Mouse (Mus musculus) neural tube, embryonic 14.5 days (tissue): Measurements from ENCODE around the gene Tgfb1i1. TPM values are rescaled to one million over a fixed set of nuclear protein-coding genes. Genes with fewer than 3 reads are reported as not detected.
A peak's percentile ranks its signal among the peaks of the same experiment; 100 is the strongest.

ENCODE experiments used
- ATAC-seq: fragments of 200-750 bp; cut with Nextera tagmentation; 2 replicates; pipeline ENCODE4 v1.8.0; 2017; ENCODE audit warnings: low read depth, mild to moderate bottlenecking, moderate TSS enrichment, moderate library complexity
- H3K27ac ChIP-seq: fragments of 300-500 bp; sonication (generic); 2 replicates; pipeline ENCODE4 v1.5.1; 2014; ENCODE audit warnings: low read depth, mild to moderate bottlenecking, control low read depth, low read length, moderate library complexity, mixed read lengths
- H3K27me3 ChIP-seq: fragments of 300-500 bp; sonication (generic); 2 replicates; pipeline ENCODE4 v1.6.1; 2014; ENCODE audit warnings: low read length; ENCODE audit not compliant: control insufficient read depth, insufficient read depth
- H3K36me3 ChIP-seq: fragments of 300-500 bp; sonication (generic); 2 replicates; pipeline ENCODE4 v1.6.1; 2014; ENCODE audit warnings: low read length, mixed read lengths; ENCODE audit not compliant: control insufficient read depth, insufficient read depth
- H3K4me1 ChIP-seq: fragments of 300-500 bp; sonication (generic); 2 replicates; pipeline ENCODE4 v1.6.1; 2014; ENCODE audit warnings: low read length; ENCODE audit not compliant: control insufficient read depth, insufficient read depth
- H3K4me2 ChIP-seq: fragments of 300-500 bp; sonication (generic); 2 replicates; pipeline ENCODE4 v1.6.1; 2014; ENCODE audit warnings: mild to moderate bottlenecking, low read depth, low read length, control low read depth
- H3K4me3 ChIP-seq: fragments of 300-500 bp; sonication (generic); 2 replicates; pipeline ENCODE4 v1.5.1; 2014; ENCODE audit warnings: low read depth, low read length, control low read depth, mixed read lengths
- H3K9ac ChIP-seq: fragments of 300-500 bp; sonication (generic); replicated peaks from 2 replicates; pipeline ENCODE4 v1.6.1; 2014; ENCODE audit warnings: low read depth, mild to moderate bottlenecking, control low read depth, low read length, mixed read lengths
- H3K9me3 ChIP-seq: fragments of 300-500 bp; sonication (generic); 2 replicates; pipeline ENCODE4 v1.6.1; 2016; ENCODE audit warnings: low read length; ENCODE audit not compliant: control insufficient read depth
- WGBS: fragments of 180-500 bp; shearing (Covaris S2); extraction: QIAGEN DNeasy Blood & Tissue Kit; methylation state at CpG from one replicate; pipeline ENCODE4 v1.1.7; 2014; 5-methylcytosine and 5-hydroxymethylcytosine counted together
- microRNA-seq: library from miRNA; unstranded; fragments of <30 nt; microRNA quantifications from one replicate; pipeline ENCODE4, GENCODE M21; 2016
- polyA plus RNA-seq: library from polyadenylated mRNA; unstranded; fragments of >200 nt; fragmentation: Nextera tagmentation; extraction: Ambion mirVana; gene quantifications from 2 replicates; pipeline ENCODE4 v1.2.1, GENCODE M21; 2014

Tgfb1i1 gene
- polyA plus RNA-seq, 1 experiment from 2014 or later = 15.2 TPM

- Histone ChIP-seq H3K4me3 (no peak overlapping the region), H3K9me3 (no peaks in the 10 kb centered on the region), H3K4me1 (no peaks in the 10 kb centered on the region), H3K36me3 (no peaks in the 10 kb centered on the region), H3K27me3 (no peaks in the 10 kb centered on the region), H3K4me2 (no peak overlapping the region), H3K27ac (no peak overlapping the region), H3K9ac (no peak overlapping the region)
- ATAC-seq = no peak
- WGBS = 76% methylated on average over 6 of the region's 6 CpGs
Measured at GRCm38 (mm10) chr7:128304198-128304597, 57.6 kb downstream of the Tgfb1i1 start.

- no peaks in the 10 kb centered on the region for H3K9me3 ChIP-seq
- H3K9ac ChIP-seq = no peak overlapping the region
- 0 out of 2 replicates have a peak, but pooled peaks have one; percentile 51 for ATAC-seq
- H3K27me3 ChIP-seq = no peaks in the 10 kb centered on the region
- no peak overlapping the region for H3K27ac ChIP-seq
- H3K4me1 ChIP-seq = no peaks in the 10 kb centered on the region
- no peaks in the 10 kb centered on the region for H3K36me3 ChIP-seq
- no peak overlapping the region for H3K4me2 ChIP-seq
- H3K4me3 ChIP-seq = no peak overlapping the region
- WGBS = 2% methylated on average over 5 of the region's 5 CpGs
Measured at GRCm38 (mm10) chr7:128304907-128305306, 58.3 kb downstream of the Tgfb1i1 start.

Small RNAs within 50 kb of the gene (microRNA-seq; reads per million reads assigned to microRNA genes)
- gene Mir3103 = not detected

Other genes with a start within 250 kb of the Tgfb1i1 start
- gene Trim72, start 242.9 kb upstream of the Tgfb1i1 start, polyA plus RNA-seq = not detected in 2 replicates
- 0.25 and 1.2 TPM in 2 replicates for gene Itgam, start 184.2 kb upstream of the Tgfb1i1 start, polyA plus RNA-seq
- gene Gm49368, start 184.1 kb upstream of the Tgfb1i1 start, polyA plus RNA-seq = not detected in 2 replicates
- 0.15 TPM in 1 of 2 replicates, not detected in the other for gene Itgax, start 117.3 kb upstream of the Tgfb1i1 start, polyA plus RNA-seq
- not detected in 2 replicates for gene Itgad, start 92.4 kb upstream of the Tgfb1i1 start, polyA plus RNA-seq
- 0.86 TPM in 1 of 2 replicates, not detected in the other for gene Cox6a2, start 40.4 kb upstream of the Tgfb1i1 start, polyA plus RNA-seq
- gene Armc5, start 9.5 kb upstream of the Tgfb1i1 start, polyA plus RNA-seq = 9.0 and 10.7 TPM in 2 replicates
- 9.5 and 9.7 TPM in 2 replicates for gene 9130023H24Rik, start 8.8 kb upstream of the Tgfb1i1 start, polyA plus RNA-seq
- not detected in 2 replicates for gene Slc5a2, start 18.8 kb downstream of the Tgfb1i1 start, polyA plus RNA-seq
- gene BC017158, start 51.4 kb downstream of the Tgfb1i1 start, polyA plus RNA-seq = 25.9 and 27.9 TPM in 2 replicates
- 52.9 and 56.8 TPM in 2 replicates for gene Rgs10, start 171.9 kb downstream of the Tgfb1i1 start, polyA plus RNA-seq
- gene Tial1, start 214.9 kb downstream of the Tgfb1i1 start, polyA plus RNA-seq = 41.0 and 41.7 TPM in 2 replicates